Mouse (Mus musculus): ENCODE data around the gene Pstpip1.

DNA sequence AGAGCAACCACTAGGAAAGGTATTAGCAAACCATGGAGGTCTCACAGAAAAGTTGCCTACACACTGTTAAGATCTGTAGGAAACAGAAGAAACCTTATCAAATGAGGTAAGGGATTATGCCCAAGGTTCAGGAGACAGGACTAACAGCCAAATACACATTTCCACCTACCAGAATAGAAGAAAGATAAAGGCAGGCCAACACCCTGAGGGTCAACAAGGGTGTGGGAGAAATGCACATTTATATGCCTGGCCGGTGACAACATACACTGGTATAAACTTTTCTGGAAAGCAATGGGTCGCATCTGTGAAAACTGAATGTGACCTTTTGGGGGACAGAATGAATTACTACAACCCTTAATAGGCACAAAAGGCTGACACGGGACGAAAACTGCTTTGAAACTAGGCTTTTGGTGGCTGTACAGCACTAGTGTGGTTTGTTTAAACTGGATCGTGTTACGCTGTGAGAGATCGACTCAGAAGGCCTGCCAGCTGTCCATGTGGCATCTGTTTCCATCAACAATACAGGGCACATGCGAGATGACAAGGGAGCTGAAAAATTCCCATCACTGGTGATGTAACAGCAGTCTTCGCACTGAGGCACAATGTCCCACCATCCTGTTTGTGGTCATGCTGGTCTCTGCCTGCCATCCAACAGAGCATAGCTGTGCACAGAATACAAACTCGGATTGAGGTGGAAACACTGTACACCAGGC lies 42.2 kb downstream of the Pstpip1 start:
- TF ChIP-seq CTCF (IDR thresholded peaks at IDR 0.05; ENCODE audit: insufficient read depth, low read length) (no peak), POLR2A (IDR thresholded peaks at IDR 0.05; ENCODE audit: borderline replicate concordance, extremely low read depth, low read depth, low read length) (no peak)
